Mouse (Mus musculus): ENCODE measurements around the gene Sox6.

Gene Sox6

GRCm38 (mm10) chr7:115754216-115754615 lies 284.4 kb downstream of the Sox6 start:
- no peak for DNase-seq (ENCODE audit: low spot score in 2 of 2)

GRCm38 (mm10) chr7:115752121-115752634 lies 286.4 kb downstream of the Sox6 start:
- DNase-seq (ENCODE audit: low spot score in 2 of 2): no peak

- no peak for DNase-seq (ENCODE audit: low spot score in 2 of 2)
Observed at GRCm38 (mm10) chr7:115751083-115751482, 287.5 kb downstream of the Sox6 start.

- DNase-seq (ENCODE audit: low spot score in 2 of 2): no peak
Observed at GRCm38 (mm10) chr7:115750275-115750825, 288.2 kb downstream of the Sox6 start.

GRCm38 (mm10) chr7:115747541-115747940 lies 291.1 kb downstream of the Sox6 start:
- DNase-seq (ENCODE audit: low spot score in 2 of 2): no peak

GRCm38 (mm10) chr7:115745672-115746253 lies 292.8 kb downstream of the Sox6 start:
- DNase-seq (ENCODE audit: low spot score in 2 of 2): no peak

- DNase-seq (ENCODE audit: low spot score in 2 of 2): peak in 1 of 2 experiments; percentile 7
Observed at GRCm38 (mm10) chr7:115734137-115734536, 304.5 kb downstream of the Sox6 start.

- DNase-seq (ENCODE audit: low spot score in 2 of 2): no peak
Observed at GRCm38 (mm10) chr7:115732824-115733223, 305.8 kb downstream of the Sox6 start.

- no peak for DNase-seq (ENCODE audit: low spot score in 2 of 2)
Observed at GRCm38 (mm10) chr7:115726776-115727175, 311.8 kb downstream of the Sox6 start.

- DNase-seq (ENCODE audit: low spot score in 2 of 2): no peak
Observed at GRCm38 (mm10) chr7:115724404-115724803, 314.2 kb downstream of the Sox6 start.

GRCm38 (mm10) chr7:115721624-115722540 lies 316.7 kb downstream of the Sox6 start:
- no peak for DNase-seq (ENCODE audit: low spot score in 2 of 2)

- DNase-seq (ENCODE audit: low spot score in 2 of 2): no peak
Observed at GRCm38 (mm10) chr7:115719791-115720190, 318.8 kb downstream of the Sox6 start.

- no peak for DNase-seq (ENCODE audit: low spot score in 2 of 2)
Observed at GRCm38 (mm10) chr7:115706141-115706540, 332.5 kb downstream of the Sox6 start.

GRCm38 (mm10) chr7:115698105-115698504 lies 340.5 kb downstream of the Sox6 start:
- DNase-seq (ENCODE audit: low spot score in 2 of 2): no peak

- no peak for DNase-seq (ENCODE audit: low spot score in 2 of 2)
Observed at GRCm38 (mm10) chr7:115693206-115693605, 345.4 kb downstream of the Sox6 start.

GRCm38 (mm10) chr7:115691091-115691490 lies 347.5 kb downstream of the Sox6 start:
- DNase-seq (ENCODE audit: low spot score in 2 of 2): no peak

- DNase-seq (ENCODE audit: low spot score in 2 of 2): no peak
Observed at GRCm38 (mm10) chr7:115686687-115687086, 351.9 kb downstream of the Sox6 start.

GRCm38 (mm10) chr7:115684142-115684541 lies 354.5 kb downstream of the Sox6 start:
- no peak for DNase-seq (ENCODE audit: low spot score in 2 of 2)

- DNase-seq (ENCODE audit: low spot score in 2 of 2): no peak
Observed at GRCm38 (mm10) chr7:115671749-115672148, 366.8 kb downstream of the Sox6 start.

- no peak for DNase-seq (ENCODE audit: low spot score in 2 of 2)
Observed at GRCm38 (mm10) chr7:115671272-115671671, 367.3 kb downstream of the Sox6 start.

GRCm38 (mm10) chr7:115669207-115670004 lies 369.2 kb downstream of the Sox6 start:
- no peak for DNase-seq (ENCODE audit: low spot score in 2 of 2)

All from spleen, postnatal 36 days (tissue).